Mouse (Mus musculus) liver, adult 2 months (tissue): ENCODE results near the gene Acbd3.

ENCODE experiments used
- CTCF ChIP-seq: fragments of 200-500 bp; IDR thresholded peaks from 2 replicates; pipeline ENCODE4 v1.5.1; 2011; ENCODE audit warnings: low read depth, low read length, control low read depth
- POLR2A ChIP-seq: fragments of 200-500 bp; IDR thresholded peaks from 2 replicates; pipeline ENCODE4 v1.6.1; 2011; ENCODE audit warnings: low read length, control low read depth; ENCODE audit not compliant: insufficient read depth; ENCODE audit errors: extremely low read depth

GRCm38 (mm10) chr1:180781250-180781649, 55.4 kb downstream of the Acbd3 start:
- TF ChIP-seq POLR2A (no peak), CTCF (no peak)
